Mouse (Mus musculus) forebrain, embryonic 12.5 days (tissue): ENCODE measurements around the gene Hist1h3e. TPM values are rescaled to one million over a fixed set of nuclear protein-coding genes. Genes with fewer than 3 reads are reported as not detected.

ENCODE experiments used
- ATAC-seq: fragments of 200-750 bp; cut with Nextera tagmentation; 2 replicates; pipeline ENCODE4 v1.8.0; 2017; ENCODE audit warnings: moderate TSS enrichment; ENCODE audit not compliant: low FRiP score
- H3K27ac ChIP-seq: fragments of 300-500 bp; sonication (generic); 2 replicates; pipeline ENCODE4 v1.5.1; 2016; ENCODE audit warnings: mild to moderate bottlenecking
- H3K27me3 ChIP-seq: fragments of 300-500 bp; sonication (generic); 2 replicates; pipeline ENCODE4 v1.6.1; 2016; ENCODE audit warnings: mild to moderate bottlenecking
- H3K36me3 ChIP-seq: fragments of 300-500 bp; sonication (generic); replicated peaks from 2 replicates; pipeline ENCODE4 v1.6.1; 2016; ENCODE audit warnings: mild to moderate bottlenecking
- H3K4me1 ChIP-seq: fragments of 300-500 bp; sonication (generic); 2 replicates; pipeline ENCODE4 v1.6.1; 2016
- H3K4me2 ChIP-seq: fragments of 300-500 bp; sonication (generic); 2 replicates; pipeline ENCODE4 v1.6.1; 2016; ENCODE audit warnings: mild to moderate bottlenecking, moderate library complexity
- H3K4me3 ChIP-seq: fragments of 300-500 bp; sonication (generic); replicated peaks from 2 replicates; pipeline ENCODE4 v1.5.1; 2016; ENCODE audit warnings: mild to moderate bottlenecking
- H3K9ac ChIP-seq: fragments of 300-500 bp; sonication (generic); 2 replicates; pipeline ENCODE4 v1.6.1; 2016; ENCODE audit warnings: mild to moderate bottlenecking
- H3K9me3 ChIP-seq: fragments of 300-500 bp; sonication (generic); 2 replicates; pipeline ENCODE4 v1.6.1; 2016
- WGBS: fragments of 180-500 bp; shearing (Covaris S2); methylation state at CpG from one replicate; pipeline ENCODE4 v1.1.7; 2016; 5-methylcytosine and 5-hydroxymethylcytosine counted together
- polyA plus RNA-seq: library from polyadenylated mRNA; unstranded; fragments of >200 nt; fragmentation: Nextera tagmentation; extraction: Ambion mirVana; gene quantifications from 2 replicates; pipeline ENCODE4 v1.2.1, GENCODE M21; 2016

The Hist1h3e gene
- polyA plus RNA-seq, 1 experiment from 2014 or later, result 7.6 TPM

GRCm38 (mm10) chr13:23529480-23530165 lies 32.5 kb downstream of the Hist1h3e start:
- H3K9me3 ChIP-seq, result no peaks in the 10 kb centered on the region
- no peaks in the 10 kb centered on the region for H3K27me3 ChIP-seq
- H3K36me3 ChIP-seq, result no peaks in the 10 kb centered on the region
- H3K27ac ChIP-seq, result peak overlapping the region; percentile 98
- H3K4me3 ChIP-seq, result peak overlapping the region; percentile 50
- H3K9ac ChIP-seq, result peak overlapping the region; percentile 77
- 39% methylated on average over 2 of the region's 2 CpGs for WGBS
- H3K4me1 ChIP-seq, result peaks cover 34% of the 10 kb centered on the region
- H3K4me2 ChIP-seq, result peak overlapping the region; percentile 58
- ATAC-seq, result no peak

- H3K36me3 ChIP-seq, result no peaks in the 10 kb centered on the region
- no peaks in the 10 kb centered on the region for H3K9me3 ChIP-seq
- peak overlapping the region; percentile 19; the same call in 1 of the 2 replicates for H3K4me2 ChIP-seq
- no peak for ATAC-seq
- no peak overlapping the region for H3K27ac ChIP-seq
- peaks cover 30% of the 10 kb centered on the region for H3K4me1 ChIP-seq
- H3K4me3 ChIP-seq, result no peak overlapping the region
- H3K9ac ChIP-seq, result no peak overlapping the region
- H3K27me3 ChIP-seq, result no peaks in the 10 kb centered on the region
- WGBS, result 90% methylated on average over 5 of the region's 5 CpGs
Observed at GRCm38 (mm10) chr13:23529005-23529404, 33.2 kb downstream of the Hist1h3e start.

GRCm38 (mm10) chr13:23526312-23526711 lies 35.9 kb downstream of the Hist1h3e start:
- H3K27me3 ChIP-seq, result no peaks in the 10 kb centered on the region
- WGBS, result under 1% methylated on average over 17 of the region's 17 CpGs
- peak; percentile 67 for ATAC-seq

GRCm38 (mm10) chr13:23525901-23526300 lies 36.3 kb downstream of the Hist1h3e start:
- Histone ChIP-seq H3K27ac (no peak overlapping the region), H3K4me2 (peak overlapping the region; percentile 51), H3K9me3 (no peaks in the 10 kb centered on the region), H3K36me3 (no peaks in the 10 kb centered on the region), H3K9ac (no peak overlapping the region), H3K4me1 (peaks cover 19% of the 10 kb centered on the region), H3K4me3 (peak overlapping the region; percentile 40), H3K27me3 (no peaks in the 10 kb centered on the region)
- ATAC-seq, result no peak
- WGBS, result 2% methylated on average over 10 of the region's 10 CpGs

More at GRCm38 (mm10) chr13:23526312-23526711, 35.9 kb downstream of the Hist1h3e start:
- no peaks in the 10 kb centered on the region for H3K9me3 ChIP-seq
- H3K9ac ChIP-seq, result peak overlapping the region; percentile 54
- H3K4me3 ChIP-seq, result peak overlapping the region; percentile 40
- no peaks in the 10 kb centered on the region for H3K36me3 ChIP-seq
- H3K4me1 ChIP-seq, result peaks cover 19% of the 10 kb centered on the region
- peak overlapping the region; percentile 65; the same call in 1 of the 2 replicates for H3K27ac ChIP-seq
- peak overlapping the region; percentile 51 for H3K4me2 ChIP-seq

GRCm38 (mm10) chr13:23524654-23525053 lies 37.5 kb downstream of the Hist1h3e start:
- Histone ChIP-seq H3K36me3 (no peaks in the 10 kb centered on the region), H3K27ac (no peak overlapping the region), H3K9ac (no peak overlapping the region), H3K27me3 (no peaks in the 10 kb centered on the region), H3K9me3 (no peaks in the 10 kb centered on the region), H3K4me2 (no peak overlapping the region), H3K4me1 (peaks cover 19% of the 10 kb centered on the region), H3K4me3 (no peak overlapping the region)
- ATAC-seq, result no peak
- 7% methylated on average over 5 of the region's 5 CpGs for WGBS

- no peak overlapping the region for H3K27ac ChIP-seq
- no peak overlapping the region for H3K4me3 ChIP-seq
- H3K4me1 ChIP-seq, result peaks cover 17% of the 10 kb centered on the region
- H3K9me3 ChIP-seq, result no peaks in the 10 kb centered on the region
- WGBS, result 45% methylated on average over 5 of the region's 5 CpGs
- no peak overlapping the region for H3K4me2 ChIP-seq
- no peaks in the 10 kb centered on the region for H3K36me3 ChIP-seq
- no peak for ATAC-seq
- no peak overlapping the region for H3K9ac ChIP-seq
- H3K27me3 ChIP-seq, result no peaks in the 10 kb centered on the region
Observed at GRCm38 (mm10) chr13:23523976-23524375, 38.2 kb downstream of the Hist1h3e start.

GRCm38 (mm10) chr13:23521703-23522102 lies 40.5 kb downstream of the Hist1h3e start:
- H3K4me2 ChIP-seq, result peak overlapping the region; percentile 25; the same call in 1 of the 2 replicates
- H3K4me1 ChIP-seq, result peaks cover 7% of the 10 kb centered on the region; the same call in 1 of the 2 replicates
- no peak for ATAC-seq
- no peak overlapping the region for H3K27ac ChIP-seq
- H3K27me3 ChIP-seq, result no peaks in the 10 kb centered on the region
- no peaks in the 10 kb centered on the region for H3K36me3 ChIP-seq
- no peak overlapping the region for H3K9ac ChIP-seq
- no peak overlapping the region for H3K4me3 ChIP-seq
- no peaks in the 10 kb centered on the region for H3K9me3 ChIP-seq
- WGBS, result 2% methylated on average over 14 of the region's 14 CpGs

- no peak overlapping the region for H3K27ac ChIP-seq
- H3K36me3 ChIP-seq, result no peaks in the 10 kb centered on the region
- ATAC-seq, result peak; percentile 36; the same call in 1 of the 2 replicates
- H3K4me1 ChIP-seq, result peaks cover 4% of the 10 kb centered on the region; the same call in 1 of the 2 replicates
- peak overlapping the region; percentile 38 for H3K4me3 ChIP-seq
- H3K4me2 ChIP-seq, result peak overlapping the region; percentile 55
- no peaks in the 10 kb centered on the region for H3K27me3 ChIP-seq
- H3K9ac ChIP-seq, result no peak overlapping the region
- WGBS, result under 1% methylated on average over 10 of the region's 10 CpGs
- H3K9me3 ChIP-seq, result no peaks in the 10 kb centered on the region
Observed at GRCm38 (mm10) chr13:23519416-23519815, 42.8 kb downstream of the Hist1h3e start.

- H3K9ac ChIP-seq, result no peak overlapping the region
- peak; percentile 21; the same call in 1 of the 2 replicates for ATAC-seq
- WGBS, result 0% methylated on average over 6 of the region's 6 CpGs
Observed at GRCm38 (mm10) chr13:23518885-23519284, 43.3 kb downstream of the Hist1h3e start.

GRCm38 (mm10) chr13:23518295-23518603 lies 43.9 kb downstream of the Hist1h3e start:
- Histone ChIP-seq H3K27me3 (no peaks in the 10 kb centered on the region), H3K9ac (no peak overlapping the region), H3K4me1 (peaks cover 4% of the 10 kb centered on the region; the same call in 1 of the 2 replicates), H3K9me3 (no peaks in the 10 kb centered on the region), H3K4me2 (peak overlapping the region; percentile 55), H3K36me3 (no peaks in the 10 kb centered on the region), H3K27ac (no peak overlapping the region), H3K4me3 (peak overlapping the region; percentile 40)
- WGBS, result 1% methylated on average over 6 of the region's 6 CpGs
- no peak for ATAC-seq

More at GRCm38 (mm10) chr13:23518885-23519284, 43.3 kb downstream of the Hist1h3e start:
- Histone ChIP-seq H3K27me3 (no peaks in the 10 kb centered on the region), H3K9me3 (no peaks in the 10 kb centered on the region), H3K36me3 (no peaks in the 10 kb centered on the region), H3K27ac (no peak overlapping the region), H3K4me3 (peak overlapping the region; percentile 38), H3K4me1 (peaks cover 4% of the 10 kb centered on the region; the same call in 1 of the 2 replicates), H3K4me2 (peak overlapping the region; percentile 55)

- ATAC-seq, result peak; percentile 88
Observed at GRCm38 (mm10) chr13:23517603-23518294, 44.4 kb downstream of the Hist1h3e start.

More at GRCm38 (mm10) chr13:23517603-23518294, 44.4 kb downstream of the Hist1h3e start:
- Histone ChIP-seq H3K9ac (0 out of 2 replicates have a peak overlapping the region, but pooled peaks have one; percentile 33), H3K27me3 (no peaks in the 10 kb centered on the region), H3K4me2 (peak overlapping the region; percentile 55), H3K27ac (0 out of 2 replicates have a peak overlapping the region, but pooled peaks have one; percentile 61), H3K4me3 (peak overlapping the region; percentile 40), H3K9me3 (no peaks in the 10 kb centered on the region), H3K36me3 (no peaks in the 10 kb centered on the region), H3K4me1 (peaks cover 4% of the 10 kb centered on the region; the same call in 1 of the 2 replicates)
- WGBS, result under 1% methylated on average over 27 of the region's 27 CpGs
